Mouse (Mus musculus) thymus, postnatal 14 days (tissue): ENCODE results near the gene Gdpgp1.

Experiments
- DNase-seq: peaks from one replicate; pipeline ENCODE4 v3.0.0; 2021

Gdpgp1 gene

GRCm38 (mm10) chr7:80230196-80230595 lies 2.5 kb upstream of the Gdpgp1 start:
- DNase-seq = no peak

GRCm38 (mm10) chr7:80231971-80232488 lies 635 bp upstream of the Gdpgp1 start:
- no peak for DNase-seq

GRCm38 (mm10) chr7:80233799-80234198 lies 1.1 kb downstream of the Gdpgp1 start:
- DNase-seq = no peak

GRCm38 (mm10) chr7:80238542-80238941 lies 5.9 kb downstream of the Gdpgp1 start:
- DNase-seq = no peak

- no peak for DNase-seq
Measured at GRCm38 (mm10) chr7:80241661-80242060, 9.0 kb downstream of the Gdpgp1 start.

GRCm38 (mm10) chr7:80244851-80245250 lies 12.2 kb downstream of the Gdpgp1 start:
- no peak for DNase-seq

- peak; percentile 98 for DNase-seq
Measured at GRCm38 (mm10) chr7:80246148-80246721, 13.6 kb downstream of the Gdpgp1 start, which contains the start of gene Ttll13. TSS of gene Ttll13 (plus strand) at chr7:80246376.

- DNase-seq = peak; percentile 43
Measured at GRCm38 (mm10) chr7:80246859-80247258, 14.2 kb downstream of the Gdpgp1 start.

- DNase-seq = no peak
Measured at GRCm38 (mm10) chr7:80252437-80252836, 19.8 kb downstream of the Gdpgp1 start.

GRCm38 (mm10) chr7:80252886-80253285 lies 20.2 kb downstream of the Gdpgp1 start:
- no peak for DNase-seq

- no peak for DNase-seq
Measured at GRCm38 (mm10) chr7:80255981-80256380, 23.3 kb downstream of the Gdpgp1 start.

GRCm38 (mm10) chr7:80257706-80258105 lies 25.0 kb downstream of the Gdpgp1 start:
- no peak for DNase-seq

- peak; percentile 86 for DNase-seq
Measured at GRCm38 (mm10) chr7:80260625-80261371, 28.1 kb downstream of the Gdpgp1 start, which contains the start of gene Ngrn. TSS of gene Ngrn (plus strand) at chr7:80261215.

- DNase-seq = no peak
Measured at GRCm38 (mm10) chr7:80261372-80261990, 28.8 kb downstream of the Gdpgp1 start.

GRCm38 (mm10) chr7:80264606-80265005 lies 31.9 kb downstream of the Gdpgp1 start:
- no peak for DNase-seq

- no peak for DNase-seq
Measured at GRCm38 (mm10) chr7:80267764-80268163, 35.1 kb downstream of the Gdpgp1 start.

GRCm38 (mm10) chr7:80268897-80269750 lies 36.5 kb downstream of the Gdpgp1 start, which contains the start of gene Vps33b:
TSS of gene Vps33b (plus strand) at chr7:80269649.
- DNase-seq = peak; percentile 97

- no peak for DNase-seq
Measured at GRCm38 (mm10) chr7:80269751-80270255, 37.1 kb downstream of the Gdpgp1 start.

GRCm38 (mm10) chr7:80273456-80273855 lies 40.8 kb downstream of the Gdpgp1 start:
- DNase-seq = no peak

GRCm38 (mm10) chr7:80276374-80276773 lies 43.7 kb downstream of the Gdpgp1 start:
- DNase-seq = no peak

GRCm38 (mm10) chr7:80280032-80280431 lies 47.4 kb downstream of the Gdpgp1 start:
- DNase-seq = no peak

GRCm38 (mm10) chr7:80280998-80281397 lies 48.3 kb downstream of the Gdpgp1 start:
- no peak for DNase-seq
